Mouse (Mus musculus) spleen, adult 2 months (tissue): ENCODE measurements at regions not wholly inside any gene's neighbourhood (a gene's known extent, or its start where the extent isn't known, plus 50 kb on each side); places are given as distances from the start of the nearest gene placed in this dataset.

ENCODE experiments used
- CTCF ChIP-seq: fragments of 200-500 bp; IDR thresholded peaks from 2 replicates; pipeline ENCODE4 v1.5.1; 2011; ENCODE audit warnings: mild to moderate bottlenecking, inconsistent platforms; ENCODE audit not compliant: insufficient read depth, insufficient read length, insufficient replicate concordance; ENCODE audit errors: extremely low read depth
- POLR2A ChIP-seq: fragments of 200-500 bp; IDR thresholded peaks from 2 replicates; pipeline ENCODE4 v1.6.1; 2011; ENCODE audit warnings: low read depth, low read length, inconsistent platforms

DNA sequence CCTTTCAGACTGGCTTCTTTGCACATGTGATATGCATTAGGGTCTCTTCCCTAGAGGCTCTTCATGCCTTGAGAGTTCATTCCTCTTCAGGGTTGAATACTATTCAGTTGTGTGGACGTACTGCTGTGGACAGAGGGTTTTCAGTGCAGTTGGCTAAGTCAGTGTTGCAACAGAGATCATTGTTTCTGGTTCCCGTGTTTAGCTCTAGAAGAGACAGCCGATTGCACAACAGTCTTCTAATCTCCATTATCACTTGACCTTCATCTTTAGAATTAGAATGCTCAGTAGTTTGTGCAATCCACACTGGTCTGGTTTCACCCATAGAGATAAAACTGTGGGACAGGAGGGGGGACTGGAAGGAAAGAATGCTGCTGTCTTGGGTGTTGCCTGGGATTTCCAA is 381.7 kb upstream of the Runx1 start:
- no peak for TF ChIP-seq POLR2A
- no peak for TF ChIP-seq CTCF
